Mouse (Mus musculus): ENCODE data around the gene Stk38l.

DNA sequence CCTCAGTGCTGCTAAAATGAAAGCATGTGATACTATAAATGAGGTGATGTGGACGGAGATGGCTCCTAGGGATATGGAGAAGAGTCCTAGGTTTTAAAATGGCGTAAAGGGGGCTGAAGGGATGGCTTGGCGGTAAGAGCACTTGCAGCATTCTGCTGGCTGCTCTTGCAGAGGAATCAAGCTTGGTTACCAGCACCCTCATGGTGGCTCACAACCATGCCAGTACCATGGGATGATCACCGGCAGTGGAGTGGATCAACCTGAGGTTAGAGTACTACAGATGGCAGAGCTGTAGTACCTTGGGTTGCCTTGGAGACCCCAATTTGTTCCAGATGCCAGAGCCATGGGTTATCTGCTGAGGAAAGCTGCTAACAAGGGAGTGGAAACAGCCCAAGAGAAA lies 26.4 kb upstream of the Stk38l start:
- TF ChIP-seq CTCF (IDR thresholded peaks at IDR 0.05; ENCODE audit: insufficient read depth, low read depth, low read length), result no peak
- TF ChIP-seq POLR2A (IDR thresholded peaks at IDR 0.05; ENCODE audit: insufficient read depth, low read depth, low read length), result no peak

Measured in olfactory bulb, adult 2 months (tissue).